Mouse (Mus musculus): Measurements from ENCODE around the gene Tmem212.

GRCm38 (mm10) chr3:27872429-27872828 lies 23.7 kb downstream of the Tmem212 start:
- TF ChIP-seq CTCF (IDR thresholded peaks at IDR 0.05; ENCODE audit: low read depth) (no peak), EP300 (optimal IDR thresholded peaks at IDR 0.05) (no peak)
